Mouse (Mus musculus) NIH3T3 (cell line): ENCODE results near the gene Ctrb1.

Source experiments
- DNase-seq: peaks from one replicate; pipeline ENCODE4 v3.0.0-alpha.2; 2012; ENCODE audit warnings: low read depth

The Ctrb1 gene

GRCm38 (mm10) chr8:111690960-111691445 is at the start of gene Ctrb1:
Gene Ctrb1, minus strand, starts transcription at chr8:111691010.
- no peak for DNase-seq

- no peak for DNase-seq
Observed at GRCm38 (mm10) chr8:111740301-111740711, 49.5 kb upstream of the Ctrb1 start.

GRCm38 (mm10) chr8:111739604-111740003 is 48.8 kb upstream of the Ctrb1 start:
- DNase-seq = no peak

GRCm38 (mm10) chr8:111738867-111739266 is 48.1 kb upstream of the Ctrb1 start:
- no peak for DNase-seq

DNA sequence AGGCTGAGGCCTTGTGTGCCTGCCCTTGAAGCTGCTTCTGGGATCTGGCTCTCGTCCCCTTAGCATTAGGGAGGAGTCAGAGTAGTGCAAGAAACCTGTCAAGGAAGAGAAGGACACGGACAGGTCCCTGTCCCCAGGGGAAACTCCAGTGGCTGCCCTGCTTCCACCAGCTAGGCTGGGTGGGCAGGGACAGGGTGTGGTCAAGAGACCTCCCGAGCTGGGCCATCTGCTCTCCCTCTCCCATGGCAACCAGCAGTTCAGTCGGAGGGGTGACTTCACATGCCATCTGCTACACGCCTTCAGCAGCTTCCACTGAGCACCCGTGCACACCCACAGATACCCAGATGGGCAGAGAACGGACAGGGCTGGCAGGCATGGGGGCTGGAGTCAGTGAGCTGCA is 45.5 kb upstream of the Ctrb1 start:
- no peak for DNase-seq

DNA sequence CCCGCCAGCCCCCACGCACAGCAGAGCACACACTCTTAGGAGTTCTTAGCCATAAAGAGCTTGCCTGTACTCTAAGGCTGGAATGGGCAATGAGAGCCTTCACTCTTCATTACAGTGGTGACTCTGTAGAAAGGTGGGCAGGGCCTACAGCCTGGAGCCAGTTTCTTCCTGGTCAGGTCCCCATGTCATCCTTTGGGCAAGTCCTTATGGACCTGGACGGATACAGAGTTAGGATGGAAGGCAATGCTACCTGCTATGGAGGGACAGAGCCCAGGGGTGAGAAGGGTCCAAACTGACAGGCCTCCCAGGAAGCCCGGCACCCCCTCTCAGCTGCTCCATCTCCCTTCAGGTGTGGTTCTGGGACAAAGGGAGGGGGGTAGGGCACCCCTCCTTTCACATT is 45.0 kb upstream of the Ctrb1 start:
- DNase-seq = no peak

GRCm38 (mm10) chr8:111735335-111735761 is 44.5 kb upstream of the Ctrb1 start:
- no peak for DNase-seq

DNA sequence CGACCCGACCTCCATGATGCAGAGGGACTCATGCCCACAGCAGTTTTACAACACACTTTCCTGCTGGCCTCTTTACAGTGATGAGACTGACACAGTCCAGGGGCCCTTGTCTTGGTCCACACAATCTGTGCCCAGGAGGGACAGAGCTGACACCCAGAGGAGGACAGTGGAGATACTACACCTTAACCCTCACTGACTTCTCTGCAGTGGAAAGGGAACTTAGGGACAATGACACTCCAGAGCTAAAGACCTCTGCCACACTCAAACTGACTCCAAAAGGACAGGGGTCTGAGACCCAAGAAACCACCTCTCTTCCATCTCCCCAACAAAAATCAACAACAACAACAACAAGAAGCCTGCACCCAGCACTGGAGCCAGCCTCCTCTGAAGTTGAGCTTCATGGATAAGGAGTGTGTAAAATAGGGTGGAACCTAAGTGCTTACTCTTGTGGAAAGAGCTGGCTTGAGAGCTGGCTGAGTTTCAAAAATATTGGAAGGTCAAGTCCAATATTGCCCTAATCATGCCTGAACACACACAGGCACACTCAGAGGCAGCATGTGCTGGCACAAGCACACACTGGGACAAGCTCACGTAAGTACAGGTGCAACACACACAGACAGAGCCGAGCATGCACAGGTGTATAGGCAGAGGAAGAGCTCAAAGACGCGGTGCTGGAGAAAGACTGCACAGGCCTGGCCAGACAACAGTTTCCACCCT is 43.6 kb upstream of the Ctrb1 start:
- DNase-seq = no peak

DNA sequence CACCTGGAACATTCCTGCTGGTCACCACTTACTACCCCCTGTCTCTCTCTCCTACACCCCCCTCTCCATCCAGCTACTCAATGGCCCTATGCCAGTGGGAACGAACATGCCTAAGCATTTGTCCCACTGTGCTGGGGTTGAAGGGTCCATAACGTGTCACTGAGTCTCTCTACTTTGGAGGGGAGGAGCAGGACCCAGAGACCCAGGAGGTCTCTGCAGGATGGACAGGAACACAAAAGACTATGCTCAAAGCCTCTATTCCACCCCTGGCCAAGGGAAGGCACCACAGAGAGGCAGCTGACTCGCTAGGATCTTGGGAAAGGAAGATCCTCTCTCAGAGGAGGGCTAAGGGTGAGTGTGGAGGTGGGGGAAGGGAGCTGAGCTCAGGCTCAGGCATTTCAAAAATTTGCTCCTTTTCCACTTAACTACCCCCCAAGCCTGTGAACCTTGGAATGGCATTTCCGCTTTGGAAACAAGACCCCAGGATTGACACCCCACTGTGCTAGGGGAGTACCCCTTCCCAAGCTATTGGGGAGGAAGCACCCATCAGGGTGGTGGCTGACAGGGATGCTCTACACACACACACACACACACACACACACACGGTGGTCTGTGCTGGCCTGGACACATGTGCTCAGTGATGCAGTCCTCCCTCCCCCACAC is 42.9 kb upstream of the Ctrb1 start:
- peak; percentile 64 for DNase-seq

GRCm38 (mm10) chr8:111732406-111733085 is 41.7 kb upstream of the Ctrb1 start:
- DNase-seq = peak; percentile 58

GRCm38 (mm10) chr8:111732004-111732403 is 41.2 kb upstream of the Ctrb1 start:
- DNase-seq = peak; percentile 98

DNA sequence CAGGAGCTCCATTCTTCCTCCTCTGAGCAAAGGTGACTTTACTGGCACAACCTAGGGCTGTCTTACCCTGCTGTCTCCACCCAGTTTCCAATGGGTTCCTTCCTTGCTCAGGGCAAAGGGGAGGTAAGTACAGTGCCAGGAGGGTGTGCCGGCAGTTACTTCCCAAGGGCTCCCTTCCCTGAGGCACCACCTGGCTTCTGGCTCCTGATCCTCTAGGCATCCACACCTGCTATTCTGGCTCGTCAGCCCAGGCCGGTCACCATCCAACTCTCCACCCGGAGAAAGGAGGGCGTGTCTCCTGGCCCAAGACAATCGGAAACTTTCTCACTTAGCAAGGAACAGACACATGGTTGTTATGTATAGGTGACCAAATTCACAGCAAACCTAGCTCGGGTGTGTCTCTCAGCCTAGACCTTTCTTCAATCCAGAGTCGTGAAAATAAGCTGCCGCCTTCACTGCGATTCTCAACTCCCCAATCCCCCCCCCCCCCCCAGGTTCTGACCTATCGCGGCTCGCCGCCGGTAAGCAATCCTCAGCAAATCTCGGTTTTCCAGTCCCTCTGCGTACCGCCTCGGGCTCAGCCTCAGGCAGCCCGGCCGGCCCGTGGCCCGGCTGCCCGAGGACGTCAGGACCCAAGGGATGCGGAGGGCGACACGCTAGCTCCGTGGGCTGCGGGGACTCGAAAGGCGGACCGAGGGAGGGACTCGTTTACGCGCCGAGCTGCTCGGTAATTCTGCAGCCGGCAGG is 40.6 kb upstream of the Ctrb1 start:
- DNase-seq = peak; percentile 47

DNA sequence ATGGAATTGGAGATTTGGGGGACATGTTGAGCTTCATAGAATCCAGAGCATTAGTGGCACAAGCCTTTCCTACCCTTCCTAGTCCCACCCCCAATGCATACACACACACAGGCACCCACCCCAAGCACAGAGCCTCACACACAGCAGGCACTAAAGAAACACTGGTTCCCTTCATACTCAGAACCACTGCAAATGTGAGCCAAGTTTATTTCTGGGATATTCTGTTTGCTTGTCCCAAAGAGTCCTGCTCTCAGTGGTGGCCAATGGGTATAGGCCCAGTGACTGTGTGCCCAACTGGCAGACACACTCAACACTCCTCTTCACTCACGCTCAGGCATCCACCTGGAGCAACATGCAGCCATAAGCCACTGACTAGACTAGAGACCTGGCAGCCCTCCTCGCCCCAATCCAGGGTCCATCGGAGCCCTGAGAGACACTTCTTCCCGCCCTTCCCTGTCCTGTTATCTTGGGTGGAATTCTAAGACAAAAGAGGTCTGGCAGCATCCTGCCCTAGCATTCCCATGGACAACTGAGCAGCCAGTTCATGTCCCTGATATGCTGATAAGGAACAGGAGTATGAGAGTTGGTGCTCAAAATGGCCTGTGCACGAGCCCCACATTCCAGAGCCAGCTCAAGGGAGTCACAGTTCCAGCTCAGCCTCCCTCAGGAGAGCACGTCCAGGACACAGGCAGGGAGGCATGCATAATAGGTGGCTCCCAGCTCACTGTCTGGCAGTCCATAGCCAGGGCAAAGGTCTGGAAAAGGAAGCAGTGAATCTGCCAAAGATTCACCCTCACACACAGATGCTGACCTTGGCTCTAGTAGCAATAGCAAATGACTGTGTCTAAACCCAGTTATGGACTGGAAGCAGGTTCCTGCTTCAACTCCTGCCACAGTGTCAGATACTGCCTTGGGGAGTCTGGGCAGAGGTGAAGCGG is 38.7 kb upstream of the Ctrb1 start:
- DNase-seq = no peak

- DNase-seq = no peak
Observed at GRCm38 (mm10) chr8:111728481-111728880, 37.7 kb upstream of the Ctrb1 start.

- DNase-seq = no peak
Observed at GRCm38 (mm10) chr8:111727553-111727952, 36.7 kb upstream of the Ctrb1 start.

- DNase-seq = peak; percentile 87
Observed at GRCm38 (mm10) chr8:111726102-111726900, 35.5 kb upstream of the Ctrb1 start.

GRCm38 (mm10) chr8:111725341-111725740 is 34.5 kb upstream of the Ctrb1 start:
- no peak for DNase-seq

DNA sequence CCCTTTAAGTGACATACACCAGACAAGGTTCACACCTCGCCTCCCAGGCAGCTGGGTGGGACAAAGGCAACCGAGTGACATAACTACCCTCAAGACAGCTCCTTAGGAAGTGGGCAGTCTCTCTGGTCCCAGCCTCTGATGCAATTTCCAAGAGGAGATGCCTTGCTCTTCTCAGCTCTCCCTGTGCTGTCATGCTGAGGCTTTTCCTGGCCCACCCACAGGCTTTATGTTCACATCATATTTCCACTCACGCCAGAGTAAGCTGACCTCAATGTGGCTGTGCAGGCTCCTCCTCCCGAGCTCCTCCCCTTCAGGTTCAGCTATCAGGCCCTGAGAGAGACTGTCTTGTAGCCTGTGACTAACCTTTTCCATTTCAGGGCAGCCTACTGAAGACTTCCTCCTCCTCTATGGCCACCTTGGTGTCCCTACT is 29.3 kb upstream of the Ctrb1 start:
- peak; percentile 53 for DNase-seq

DNA sequence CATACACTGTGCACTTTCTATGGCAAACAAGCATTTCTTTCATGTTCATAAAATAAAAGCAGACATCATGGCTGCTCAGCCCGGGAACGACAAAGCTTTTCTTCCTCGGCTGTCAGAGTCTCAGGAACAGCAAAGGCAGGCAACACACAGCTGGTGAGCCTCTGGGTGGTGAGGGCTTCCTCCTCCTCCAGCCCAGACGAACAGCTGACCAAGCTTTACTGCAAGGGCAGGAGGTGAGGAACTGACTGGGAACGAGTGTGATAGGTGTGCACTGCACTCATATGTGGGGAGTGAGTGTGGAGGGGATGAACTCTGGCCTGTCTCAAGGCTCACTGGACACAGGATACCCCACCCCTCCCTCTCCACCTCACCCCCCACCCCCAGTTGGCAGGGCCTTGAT is 28.1 kb upstream of the Ctrb1 start:
- DNase-seq = no peak

GRCm38 (mm10) chr8:111717866-111718265 is 27.1 kb upstream of the Ctrb1 start:
- DNase-seq = peak; percentile 60
